Mouse (Mus musculus) liver, embryonic 13.5 days (tissue): ENCODE results near the gene Rnf166. TPM values are rescaled to one million over a fixed set of nuclear protein-coding genes. Genes with fewer than 3 reads are reported as not detected.

Experiments
- ATAC-seq: fragments of 200-750 bp; cut with Nextera tagmentation; 2 replicates; pipeline ENCODE4 v1.8.0; 2017; ENCODE audit warnings: low read depth, mild to moderate bottlenecking, moderate number of reproducible peaks, moderate library complexity
- DNase-seq: peaks from one replicate; pipeline ENCODE4 v3.0.0; 2022
- H3K27ac ChIP-seq: fragments of 300-500 bp; sonication (generic); 2 replicates; pipeline ENCODE4 v1.5.1; 2015; ENCODE audit warnings: moderate library complexity, mild to moderate bottlenecking, inconsistent platforms
- H3K27me3 ChIP-seq: fragments of 300-500 bp; sonication (generic); 2 replicates; pipeline ENCODE4 v1.6.1; 2015; ENCODE audit warnings: mild to moderate bottlenecking, inconsistent platforms
- H3K36me3 ChIP-seq: fragments of 300-500 bp; sonication (generic); 2 replicates; pipeline ENCODE4 v1.6.1; 2015; ENCODE audit warnings: mild to moderate bottlenecking, inconsistent platforms
- H3K4me1 ChIP-seq: fragments of 300-500 bp; sonication (generic); replicated peaks from 2 replicates; pipeline ENCODE4 v1.6.1; 2015; ENCODE audit warnings: inconsistent platforms
- H3K4me2 ChIP-seq: fragments of 300-500 bp; sonication (generic); 2 replicates; pipeline ENCODE4 v1.6.1; 2015; ENCODE audit warnings: inconsistent platforms, mild to moderate bottlenecking, moderate library complexity
- H3K4me3 ChIP-seq: fragments of 300-500 bp; sonication (generic); replicated peaks from 2 replicates; pipeline ENCODE4 v1.5.1; 2015; ENCODE audit warnings: mild to moderate bottlenecking, inconsistent platforms
- H3K9ac ChIP-seq: fragments of 300-500 bp; sonication (generic); 2 replicates; pipeline ENCODE4 v1.6.1; 2015; ENCODE audit warnings: mild to moderate bottlenecking, inconsistent platforms
- H3K9me3 ChIP-seq: fragments of 300-500 bp; sonication (generic); replicated peaks from 2 replicates; pipeline ENCODE4 v1.6.1; 2016; ENCODE audit warnings: inconsistent platforms
- WGBS: fragments of 180-500 bp; shearing (Covaris S2); methylation state at CpG from one replicate; pipeline ENCODE4 v1.1.7; 2015; ENCODE audit not compliant: insufficient replicate concordance; 5-methylcytosine and 5-hydroxymethylcytosine counted together
- polyA plus RNA-seq: library from polyadenylated mRNA; unstranded; fragments of >200 nt; fragmentation: Nextera tagmentation; extraction: Ambion mirVana; gene quantifications from 2 replicates; pipeline ENCODE4 v1.2.1, GENCODE M21; 2015

Rnf166 gene
- polyA plus RNA-seq, 1 experiment from 2014 or later, result 13.7 TPM

DNA sequence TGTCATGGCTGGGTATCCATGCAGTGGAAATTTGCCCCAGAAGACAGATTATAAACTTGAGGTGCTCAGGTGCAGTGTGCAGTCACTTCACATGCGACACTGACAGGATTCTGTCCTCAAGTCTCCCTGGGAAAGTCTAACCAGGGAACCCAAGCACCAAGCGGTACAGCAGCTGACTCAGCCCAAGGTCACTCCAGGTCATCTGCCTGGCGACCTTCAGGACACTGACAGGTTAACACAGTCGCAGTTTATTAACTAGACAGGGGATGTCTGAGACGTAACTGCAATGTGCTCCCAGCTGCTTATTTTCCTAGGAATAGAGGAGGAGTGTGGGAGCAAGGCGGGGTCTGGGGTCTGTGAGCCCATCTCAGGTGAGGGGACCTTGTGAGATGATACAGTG, 6.5 kb downstream of the Rnf166 start:
- Histone ChIP-seq H3K4me1 (peaks cover 34% of the 10 kb centered on the region), H3K36me3 (peaks cover 33% of the 10 kb centered on the region), H3K4me2 (no peak overlapping the region), H3K27me3 (no peaks in the 10 kb centered on the region), H3K27ac (no peak overlapping the region), H3K9ac (no peak overlapping the region), H3K9me3 (no peaks in the 10 kb centered on the region), H3K4me3 (no peak overlapping the region)
- ATAC-seq (no peak), DNase-seq (no peak)
- WGBS, result 72% methylated on average over 6 of the region's 6 CpGs

DNA sequence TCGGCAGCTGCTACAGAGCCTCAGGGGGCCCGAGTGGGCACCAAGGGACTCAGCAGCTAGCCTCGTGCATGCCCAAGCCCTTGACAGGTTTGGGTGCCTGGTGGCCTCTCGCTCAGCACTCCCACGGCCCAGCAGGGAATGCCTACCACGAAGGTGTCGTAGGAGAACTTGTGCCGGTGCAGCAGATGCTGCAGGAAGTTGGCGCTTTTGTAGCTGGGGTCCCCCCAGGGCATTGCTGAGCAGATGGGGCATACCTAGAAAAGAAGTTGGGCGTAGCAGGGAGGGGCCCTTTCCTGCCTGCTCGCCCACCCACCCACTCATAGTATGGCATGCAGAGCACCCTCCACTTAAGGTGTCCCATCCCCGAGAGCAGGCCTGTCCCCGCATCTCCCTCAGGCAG, 8.0 kb downstream of the Rnf166 start:
- H3K36me3 ChIP-seq, result peaks cover 23% of the 10 kb centered on the region
- no peak for ATAC-seq

DNA sequence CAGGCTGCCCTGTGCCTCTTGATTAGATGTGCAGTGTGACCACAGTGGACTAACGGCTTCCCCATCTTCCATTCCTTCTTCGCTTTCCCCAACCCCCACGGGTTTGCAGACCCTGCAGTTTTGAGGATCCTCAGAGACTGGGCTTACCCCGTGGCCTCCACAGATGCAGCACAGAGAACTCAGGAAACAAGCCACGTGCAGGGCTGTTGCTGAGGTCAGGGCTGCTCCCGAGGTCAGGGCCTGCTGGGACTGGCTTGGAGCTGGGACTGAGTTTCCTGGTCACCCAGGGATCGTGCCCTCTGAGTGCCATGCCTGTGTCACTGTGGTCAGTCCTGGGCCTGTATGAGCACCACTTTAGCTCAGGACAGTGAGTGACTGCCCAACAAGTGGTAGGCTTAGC, 10.9 kb downstream of the Rnf166 start:
- Histone ChIP-seq H3K9ac (no peak overlapping the region), H3K36me3 (peaks cover 15% of the 10 kb centered on the region), H3K9me3 (no peaks in the 10 kb centered on the region), H3K4me1 (peaks cover 54% of the 10 kb centered on the region), H3K4me3 (no peak overlapping the region), H3K4me2 (no peak overlapping the region), H3K27me3 (peaks cover 32% of the 10 kb centered on the region), H3K27ac (peak overlapping the region; percentile 29; the same call in 1 of the 2 replicates)
- 23% methylated on average over 7 of the region's 7 CpGs for WGBS
- ATAC-seq, result peak; percentile 22
- DNase-seq, result no peak

More for the DNA sequence above, 8.0 kb downstream of the Rnf166 start:
- no peak overlapping the region for H3K27ac ChIP-seq
- no peaks in the 10 kb centered on the region for H3K9me3 ChIP-seq
- peaks cover 4% of the 10 kb centered on the region; the same call in 1 of the 2 replicates for H3K27me3 ChIP-seq
- H3K4me1 ChIP-seq, result peaks cover 35% of the 10 kb centered on the region
- H3K4me2 ChIP-seq, result no peak overlapping the region
- H3K9ac ChIP-seq, result no peak overlapping the region
- 81% methylated on average over 13 of the region's 13 CpGs for WGBS
- H3K4me3 ChIP-seq, result no peak overlapping the region
- DNase-seq, result no peak

DNA sequence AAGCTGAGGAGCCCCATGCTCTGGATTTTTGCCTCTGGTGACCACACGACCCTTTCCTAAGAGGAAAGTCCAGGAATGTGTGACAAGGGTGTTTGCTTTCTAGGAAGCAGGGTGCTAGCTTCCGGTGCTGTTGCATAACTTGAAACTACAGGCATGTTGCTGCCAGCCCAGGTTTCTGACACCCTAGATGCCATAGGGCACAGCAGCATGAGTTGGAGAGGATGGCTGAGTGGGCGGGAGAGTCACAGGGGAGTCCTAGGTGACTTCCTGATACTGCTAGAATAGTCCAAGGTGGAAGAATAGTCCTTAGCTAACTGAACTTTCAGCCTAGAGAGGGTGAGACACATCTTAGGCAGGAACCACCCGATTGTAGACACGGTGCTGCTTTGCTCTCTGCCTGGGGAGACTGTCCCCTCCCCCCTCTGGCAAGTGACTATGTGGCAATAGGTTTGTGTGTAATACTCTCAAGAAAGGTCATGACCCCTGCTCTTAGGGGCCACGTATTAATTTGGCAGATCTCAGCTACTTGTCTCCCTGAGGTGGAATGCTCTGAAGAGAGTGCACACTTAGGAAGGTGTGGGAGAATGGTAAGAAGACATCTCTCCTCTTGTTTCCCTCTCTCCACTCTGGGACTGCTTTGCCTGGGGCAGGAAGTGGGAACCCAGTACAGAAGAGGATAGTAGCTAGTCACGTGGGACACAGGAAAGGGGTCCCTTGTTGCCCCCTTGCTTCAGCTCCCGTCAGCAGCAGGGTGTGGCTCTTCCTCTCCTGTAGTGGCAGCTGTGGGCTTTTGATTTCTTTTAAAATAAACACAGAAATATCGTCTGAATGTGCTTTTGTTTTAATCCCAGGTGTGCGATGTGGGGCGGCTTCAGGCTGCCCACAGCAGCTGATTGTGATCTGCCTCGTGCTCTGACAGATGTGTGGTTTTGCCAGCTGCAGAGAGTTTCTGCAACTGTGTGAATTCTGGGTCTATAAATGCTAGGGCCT, 11.9 kb downstream of the Rnf166 start:
- Histone ChIP-seq H3K4me2 (peak overlapping the region; percentile 17; the same call in 1 of the 2 replicates), H3K9ac (no peak overlapping the region), H3K9me3 (no peaks in the 10 kb centered on the region), H3K27ac (peak overlapping the region; percentile 63), H3K27me3 (peaks cover 42% of the 10 kb centered on the region), H3K36me3 (peaks cover 15% of the 10 kb centered on the region), H3K4me1 (peaks cover 55% of the 10 kb centered on the region), H3K4me3 (no peak overlapping the region)
- 16% methylated on average over 12 of the region's 12 CpGs for WGBS
- ATAC-seq (no peak), DNase-seq (no peak)

DNA sequence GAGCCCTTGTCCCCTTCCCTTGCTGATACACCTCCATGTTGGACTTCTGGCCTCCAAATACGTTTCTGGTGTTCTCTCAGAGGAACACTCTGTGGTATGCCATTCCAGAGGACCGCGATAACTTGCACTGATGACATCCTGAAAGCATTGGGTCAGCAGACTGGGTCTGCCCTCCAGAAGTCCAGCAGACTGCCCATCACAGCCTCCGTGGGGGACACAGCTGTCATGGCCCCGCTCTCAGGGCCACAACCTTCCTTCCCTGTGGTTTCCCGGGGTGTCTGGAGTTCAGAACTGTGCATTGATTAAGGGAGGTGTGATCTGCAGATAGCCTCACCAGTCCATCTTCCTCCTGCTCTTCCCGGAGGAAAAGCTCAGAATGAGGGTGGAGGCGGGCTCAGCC, 13.4 kb downstream of the Rnf166 start:
- H3K36me3 ChIP-seq, result peaks cover 8% of the 10 kb centered on the region
- no peak for DNase-seq
- H3K27ac ChIP-seq, result no peak overlapping the region
- no peak for ATAC-seq
- H3K27me3 ChIP-seq, result peaks cover 56% of the 10 kb centered on the region
- 51% methylated on average over 8 of the region's 8 CpGs for WGBS
- no peaks in the 10 kb centered on the region for H3K9me3 ChIP-seq
- H3K4me1 ChIP-seq, result peaks cover 55% of the 10 kb centered on the region
- H3K4me3 ChIP-seq, result no peak overlapping the region
- no peak overlapping the region for H3K4me2 ChIP-seq
- no peak overlapping the region for H3K9ac ChIP-seq

DNA sequence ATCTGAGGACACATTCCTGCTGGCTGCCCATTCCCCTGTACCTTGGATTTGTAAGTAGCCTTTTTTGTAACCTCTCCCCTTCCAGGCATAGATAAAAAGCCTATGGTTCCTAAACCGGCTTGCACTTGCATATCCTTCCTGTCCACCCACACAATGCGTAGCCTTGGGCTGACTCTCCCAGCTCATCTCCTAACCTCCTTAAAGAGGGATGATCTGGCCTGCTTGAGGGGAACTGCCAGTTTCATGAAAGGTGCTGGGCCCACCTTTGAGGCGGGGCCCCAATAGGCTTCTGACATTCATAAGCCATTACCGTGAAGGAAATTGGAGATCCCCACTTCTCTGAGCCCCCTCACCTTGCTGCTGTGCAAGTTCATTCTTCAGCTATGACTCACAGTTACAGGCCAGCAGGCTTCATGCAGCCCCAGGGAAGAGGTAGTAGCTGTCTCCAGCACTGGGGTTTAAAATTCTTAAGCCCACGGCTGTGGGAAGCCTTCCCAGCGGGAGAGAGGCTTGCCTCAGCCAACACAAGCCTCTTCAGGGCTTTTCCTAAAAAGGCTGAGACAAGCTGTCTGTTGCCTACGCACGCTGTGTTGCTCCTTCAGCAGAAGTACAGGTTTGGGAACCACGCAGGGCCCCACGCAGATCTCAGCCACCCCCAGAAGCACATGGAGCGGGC, 14.3 kb downstream of the Rnf166 start:
- WGBS, result 63% methylated on average over 11 of the region's 11 CpGs
- H3K4me2 ChIP-seq, result no peak overlapping the region
- no peaks in the 10 kb centered on the region for H3K9me3 ChIP-seq
- DNase-seq, result no peak
- no peak overlapping the region for H3K9ac ChIP-seq
- ATAC-seq, result no peak
- H3K36me3 ChIP-seq, result peaks cover under 1% of the 10 kb centered on the region
- peaks cover 55% of the 10 kb centered on the region for H3K4me1 ChIP-seq
- peaks cover 65% of the 10 kb centered on the region for H3K27me3 ChIP-seq
- no peak overlapping the region for H3K27ac ChIP-seq
- H3K4me3 ChIP-seq, result no peak overlapping the region

DNA sequence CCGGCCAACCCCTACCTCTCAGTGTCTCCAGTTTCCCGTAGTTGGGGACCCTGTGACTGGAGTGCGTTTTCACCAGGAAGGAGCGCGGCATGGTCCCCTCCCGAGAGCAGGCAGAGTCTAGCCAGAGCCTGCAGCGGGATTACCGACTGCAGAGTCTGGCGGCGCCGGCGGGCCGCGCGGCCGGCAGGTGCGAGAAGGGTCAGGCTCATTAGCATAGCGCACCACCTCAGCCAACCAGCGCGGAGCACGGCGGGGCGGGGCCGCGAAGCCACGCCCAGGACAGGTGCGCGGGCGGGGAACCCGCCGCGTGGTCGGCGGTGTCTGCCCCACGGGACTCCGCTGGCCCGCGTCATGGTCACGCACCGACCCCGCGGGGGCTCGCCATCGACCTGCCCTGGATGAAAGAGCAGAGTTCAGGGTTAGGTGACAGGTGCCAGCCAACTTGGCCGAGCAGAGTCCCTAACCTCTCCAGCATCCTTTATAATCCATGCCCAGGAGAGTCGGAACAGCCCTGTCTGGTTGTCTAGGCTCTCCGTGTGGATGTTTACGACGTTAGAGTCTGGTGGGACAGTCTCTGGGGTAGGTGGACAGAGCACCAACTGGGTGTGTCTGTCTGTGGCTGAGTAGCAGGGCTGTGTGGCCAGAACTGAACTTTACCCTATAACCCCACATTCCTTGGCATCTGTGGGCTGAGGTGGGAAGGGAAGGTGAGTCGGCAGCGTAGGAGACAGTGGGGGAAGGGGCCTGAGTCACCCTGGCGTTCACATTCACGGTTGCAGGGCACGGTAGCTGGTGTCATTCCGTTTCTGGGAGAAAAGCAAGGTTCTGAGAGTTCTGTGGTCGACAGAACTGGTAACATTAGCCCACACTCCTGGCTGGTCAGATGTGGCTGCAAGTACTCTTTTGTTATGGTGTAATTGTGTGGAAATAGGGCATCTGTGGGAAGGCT, 15.1 kb downstream of the Rnf166 start, which contains the start of gene Snai3:
TSS of gene Snai3 (minus strand) at position 210 of the 949 bp plus-strand sequence.
- Histone ChIP-seq H3K36me3 (no peaks in the 10 kb centered on the region), H3K27ac (no peak within 1 kb of the TSS), H3K4me2 (peak within 1 kb of the TSS; percentile 64), H3K4me1 (peaks cover 55% of the 10 kb centered on the region), H3K4me3 (peak within 1 kb of the TSS; percentile 43), H3K9me3 (no peaks in the 10 kb centered on the region), H3K9ac (no peak within 1 kb of the TSS), H3K27me3 (peaks cover 73% of the 10 kb centered on the region)
- DNase-seq (peak; percentile 42), ATAC-seq (peak; percentile 63)
- 5% methylated on average over 56 of the region's 56 CpGs for WGBS

DNA sequence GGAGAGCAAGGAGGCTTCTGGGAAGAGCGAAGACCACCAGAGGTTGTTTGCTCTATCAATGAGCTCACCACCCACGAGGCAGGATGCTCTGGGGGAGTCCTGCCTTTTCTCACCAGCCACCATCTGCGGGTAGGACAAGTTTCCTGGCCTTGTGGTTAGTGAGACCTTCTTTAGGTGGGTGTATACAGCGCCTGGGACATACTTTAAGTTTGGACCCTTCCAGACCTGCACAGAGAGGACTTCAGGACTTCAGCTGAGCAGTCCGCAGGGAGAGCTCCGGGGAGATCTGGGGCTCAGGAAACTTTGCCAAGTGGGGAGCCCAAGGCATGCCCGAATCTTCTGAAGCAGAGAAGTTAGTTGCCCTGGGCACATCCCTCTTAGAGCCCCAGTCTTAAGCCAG, 15.9 kb downstream of the Rnf166 start:
- Histone ChIP-seq H3K27ac (no peak overlapping the region), H3K4me2 (peak overlapping the region; percentile 64), H3K4me3 (peak overlapping the region; percentile 43), H3K36me3 (no peaks in the 10 kb centered on the region), H3K27me3 (peaks cover 78% of the 10 kb centered on the region), H3K9ac (no peak overlapping the region), H3K4me1 (peaks cover 51% of the 10 kb centered on the region), H3K9me3 (no peaks in the 10 kb centered on the region)
- ATAC-seq (no peak), DNase-seq (no peak)
- 15% methylated on average over 7 of the region's 7 CpGs for WGBS

DNA sequence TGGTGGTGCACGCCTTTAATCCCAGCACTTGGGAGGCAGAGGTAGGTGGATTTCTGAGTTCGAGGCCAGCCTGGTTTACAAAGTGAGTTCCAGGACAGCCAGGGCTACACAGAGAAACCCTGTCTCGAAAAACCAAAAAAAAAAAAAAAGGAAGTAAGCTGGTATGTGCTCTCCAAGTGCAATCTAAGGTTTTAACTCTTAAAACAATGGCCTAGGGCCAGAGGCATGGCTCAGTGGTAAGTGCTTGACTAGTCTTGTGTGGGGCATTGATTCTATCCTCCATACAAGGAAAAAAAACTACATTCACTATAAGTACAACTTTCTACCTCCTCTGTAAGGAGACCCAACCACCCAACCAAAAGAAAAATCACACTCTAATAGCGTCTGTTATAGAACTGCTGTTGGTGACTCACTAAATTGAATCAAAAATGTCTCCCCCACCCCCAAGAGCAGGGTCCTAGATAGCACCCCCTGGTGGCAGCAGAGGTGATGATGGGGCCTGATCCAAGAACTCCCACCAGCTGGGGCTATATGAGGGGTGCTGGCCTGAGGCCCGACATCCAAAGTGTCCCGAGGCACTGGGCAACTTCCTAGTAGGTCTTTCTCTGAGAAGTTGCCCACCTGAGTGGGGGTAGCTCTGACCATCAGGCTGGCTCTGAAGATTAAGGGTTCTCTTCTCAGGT, 16.5 kb downstream of the Rnf166 start:
- Histone ChIP-seq H3K4me2 (peak overlapping the region; percentile 64; the same call in 1 of the 2 replicates), H3K27ac (no peak overlapping the region), H3K4me1 (peaks cover 50% of the 10 kb centered on the region), H3K27me3 (peaks cover 84% of the 10 kb centered on the region), H3K4me3 (no peak overlapping the region), H3K9ac (no peak overlapping the region), H3K9me3 (no peaks in the 10 kb centered on the region), H3K36me3 (no peaks in the 10 kb centered on the region)
- no peak for ATAC-seq
- WGBS, result 46% methylated on average over 6 of the region's 6 CpGs
- no peak for DNase-seq

DNA sequence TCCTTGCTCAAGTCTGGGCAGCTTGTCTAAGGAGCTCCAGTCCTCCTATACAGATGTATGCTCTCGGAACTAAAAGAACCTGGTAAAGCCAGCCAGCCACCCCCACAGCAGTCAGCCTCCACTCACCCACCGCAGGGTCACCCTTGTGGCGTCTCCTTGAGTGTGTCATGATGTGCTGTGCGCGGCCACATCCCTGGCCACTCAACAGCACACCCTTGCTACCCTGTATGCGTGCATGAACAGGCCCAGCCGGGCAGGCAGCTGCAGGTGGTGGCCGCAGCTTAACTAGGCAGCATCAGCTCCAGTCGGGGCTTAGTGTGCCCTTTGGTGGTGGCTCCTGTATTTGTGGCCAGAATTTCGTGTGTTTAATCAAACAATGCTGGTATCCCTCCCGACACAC, 18.7 kb downstream of the Rnf166 start:
- no peak for ATAC-seq
- Histone ChIP-seq H3K4me2 (no peak overlapping the region), H3K36me3 (no peaks in the 10 kb centered on the region), H3K4me1 (peaks cover 35% of the 10 kb centered on the region), H3K9me3 (no peaks in the 10 kb centered on the region), H3K27me3 (peaks cover 80% of the 10 kb centered on the region), H3K27ac (no peak overlapping the region), H3K4me3 (no peak overlapping the region), H3K9ac (no peak overlapping the region)
- no peak for DNase-seq
- WGBS, result 64% methylated on average over 11 of the region's 11 CpGs
